Mouse (Mus musculus) heart, adult 2 months (tissue): Measurements from ENCODE around the gene Tmem63a. TPM values are rescaled to one million over a fixed set of nuclear protein-coding genes. Genes with fewer than 3 reads are reported as not detected.

ENCODE experiments used
- DNase-seq, 2 experiments: peaks; one replicate each; pipeline ENCODE4 v3.0.0; 2021
- H3K27ac ChIP-seq: fragments of 200-600 bp; 2 replicates; pipeline ENCODE4 v1.8.1; 2022
- H3K27me3 ChIP-seq: fragments of 200-500 bp; 2 replicates; pipeline ENCODE4 v1.6.1; 2012; ENCODE audit warnings: mild to moderate bottlenecking, low read length, inconsistent platforms, mixed read lengths; ENCODE audit not compliant: control insufficient read depth, insufficient read depth
- H3K36me3 ChIP-seq: fragments of 200-500 bp; 2 replicates; pipeline ENCODE4 v1.6.1; 2012; ENCODE audit warnings: low read length, inconsistent platforms; ENCODE audit not compliant: control insufficient read depth, insufficient read depth
- H3K4me1 ChIP-seq: fragments of 200-500 bp; 2 replicates; pipeline ENCODE4 v1.6.1; 2011; ENCODE audit warnings: low read length; ENCODE audit not compliant: control insufficient read depth, insufficient read depth
- H3K4me3 ChIP-seq: fragments of 200-600 bp; 2 replicates; pipeline ENCODE4 v1.8.1; 2022
- H3K79me2 ChIP-seq: fragments of 200-500 bp; replicated peaks from 2 replicates; pipeline ENCODE4 v1.6.1; 2012; ENCODE audit warnings: mild to moderate bottlenecking, inconsistent platforms, low read length, moderate library complexity, mixed read lengths; ENCODE audit not compliant: control insufficient read depth, insufficient read depth
- H3K9ac ChIP-seq: fragments of 200-500 bp; 2 replicates; pipeline ENCODE4 v1.6.1; 2012; ENCODE audit warnings: low read depth, mild to moderate bottlenecking, control low read depth, inconsistent platforms, low read length, mixed read lengths
- CTCF ChIP-seq: fragments of 200-600 bp; IDR thresholded peaks from 2 replicates; pipeline ENCODE4 v1.8.1; 2022; ENCODE audit warnings: antibody characterized with exemption, mild to moderate bottlenecking, moderate library complexity
- EP300 ChIP-seq: fragments of 200-500 bp; IDR thresholded peaks from 2 replicates; pipeline ENCODE4 v1.6.1; 2011; ENCODE audit warnings: low read depth, low read length, control low read depth; ENCODE audit not compliant: insufficient read depth
- POLR2A ChIP-seq: fragments of 200-500 bp; IDR thresholded peaks from 2 replicates; pipeline ENCODE4 v1.6.1; 2011; ENCODE audit warnings: mild to moderate bottlenecking, low read depth, low read length, control low read depth; ENCODE audit not compliant: insufficient read depth
- WGBS: fragments of 180-500 bp; shearing (Covaris S2); methylation state at CpG from one replicate; pipeline ENCODE4 v1.1.7; 2018; 5-methylcytosine and 5-hydroxymethylcytosine counted together
- intact Hi-C: fragments of 180-260 bp; cut with DNase I; formaldehyde crosslinking; loops from one replicate; pipeline ENCODE4 v1.15.1; 2025
- polyA plus RNA-seq: library from polyadenylated mRNA; depleted of rRNA; stranded (reverse); fragments of >200 nt; gene quantifications from 2 replicates; pipeline ENCODE4 v1.2.3, GENCODE M21; 2012
- total RNA-seq, 2 experiments: library from RNA; stranded (reverse); gene quantifications; 2 replicates each; pipeline ENCODE4 v1.2.3; 2021

Tmem63a gene
- total and polyA plus RNA-seq, 3 experiments, result 13.2 to 27.5 (median 15.8) TPM

- Histone ChIP-seq H3K27me3 (no peaks in the 10 kb centered on the region), H3K27ac (peak overlapping the region; percentile 84), H3K4me1 (peaks cover 3% of the 10 kb centered on the region), H3K36me3 (no peaks in the 10 kb centered on the region), H3K9ac (peak overlapping the region; percentile 48), H3K79me2 (no peaks in the 10 kb centered on the region), H3K4me3 (peak overlapping the region; percentile 83)
- no peak for TF ChIP-seq EP300
- intact Hi-C loops, result loop anchor here (2.0 to 10.0 kb wide), 2 partner anchors 39 to 141 kb away; partner anchors contain the start of gene Tmem63a
- no peak for DNase-seq
- 34% methylated on average over 10 of the region's 10 CpGs for WGBS
Measured at GRCm38 (mm10) chr1:180903666-180904038, 38.5 kb upstream of the Tmem63a start.

GRCm38 (mm10) chr1:180904039-180904814, 37.9 kb upstream of the Tmem63a start, which contains the start of gene Pycr2:
Gene Pycr2 (plus strand): TSS chr1:180904293.
- H3K9ac ChIP-seq, result peak within 1 kb of the TSS; percentile 74
- TF ChIP-seq EP300, result no peak
- TF ChIP-seq POLR2A, result peak; percentile 93
- no peaks in the 10 kb centered on the region for H3K36me3 ChIP-seq
- peak within 1 kb of the TSS; percentile 84 for H3K27ac ChIP-seq
- H3K79me2 ChIP-seq, result no peaks in the 10 kb centered on the region
- H3K4me1 ChIP-seq, result peaks cover 3% of the 10 kb centered on the region
- under 1% methylated on average over 52 of the region's 52 CpGs for WGBS
- H3K27me3 ChIP-seq, result no peaks in the 10 kb centered on the region
- intact Hi-C loops, result loop anchor here (2.0 to 10.0 kb wide), 2 partner anchors 39 to 141 kb away; partner anchors contain the start of gene Tmem63a
- DNase-seq, result peak; percentile 94
- peak within 1 kb of the TSS; percentile 83 for H3K4me3 ChIP-seq

GRCm38 (mm10) chr1:180904815-180905080, 37.4 kb upstream of the Tmem63a start:
- intact Hi-C loops, result loop anchor here (2.0 to 10.0 kb wide), 2 partner anchors 38 to 140 kb away; partner anchors contain the start of gene Tmem63a
- TF ChIP-seq CTCF, result no peak
- no peak for TF ChIP-seq EP300
- no peak for TF ChIP-seq POLR2A

GRCm38 (mm10) chr1:180905307-180905706, 36.8 kb upstream of the Tmem63a start:
- intact Hi-C loops, result loop anchor here (2.0 to 10.0 kb wide), 2 partner anchors 37 to 139 kb away; partner anchors contain the start of gene Tmem63a
- Histone ChIP-seq H3K36me3 (no peaks in the 10 kb centered on the region), H3K4me3 (no peak overlapping the region), H3K27ac (no peak overlapping the region), H3K4me1 (peaks cover 3% of the 10 kb centered on the region), H3K9ac (no peak overlapping the region), H3K79me2 (no peaks in the 10 kb centered on the region), H3K27me3 (no peaks in the 10 kb centered on the region)
- 75% methylated on average over 6 of the region's 6 CpGs for WGBS
- no peak for DNase-seq
- TF ChIP-seq CTCF, result no peak
- TF ChIP-seq POLR2A, result no peak
- no peak for TF ChIP-seq EP300

More at GRCm38 (mm10) chr1:180904815-180905080, 37.4 kb upstream of the Tmem63a start:
- peak overlapping the region; percentile 75; the same call in 1 of the 2 replicates for H3K27ac ChIP-seq
- H3K4me3 ChIP-seq, result peak overlapping the region; percentile 83
- H3K27me3 ChIP-seq, result no peaks in the 10 kb centered on the region
- H3K79me2 ChIP-seq, result no peaks in the 10 kb centered on the region
- DNase-seq, result no peak
- H3K4me1 ChIP-seq, result peaks cover 3% of the 10 kb centered on the region
- peak overlapping the region; percentile 74 for H3K9ac ChIP-seq
- WGBS, result 7% methylated on average over 5 of the region's 5 CpGs
- no peaks in the 10 kb centered on the region for H3K36me3 ChIP-seq

- TF ChIP-seq CTCF (no peak), EP300 (no peak), POLR2A (no peak)
Measured at GRCm38 (mm10) chr1:180905876-180906275, 36.3 kb upstream of the Tmem63a start.

GRCm38 (mm10) chr1:180906461-180907147, 35.5 kb upstream of the Tmem63a start:
- Histone ChIP-seq H3K36me3 (no peaks in the 10 kb centered on the region), H3K4me3 (no peak overlapping the region), H3K4me1 (peaks cover 3% of the 10 kb centered on the region), H3K79me2 (no peaks in the 10 kb centered on the region), H3K9ac (no peak overlapping the region), H3K27me3 (no peaks in the 10 kb centered on the region), H3K27ac (no peak overlapping the region)
- intact Hi-C loops, result loop anchor here (10.0 kb wide), 1 partner anchor 138 kb away; no protein-coding TSS in a partner anchor
- DNase-seq, result no peak
- WGBS, result 93% methylated on average over 24 of the region's 24 CpGs
- TF ChIP-seq POLR2A (no peak), CTCF (no peak), EP300 (no peak)

More at GRCm38 (mm10) chr1:180905876-180906275, 36.3 kb upstream of the Tmem63a start:
- Histone ChIP-seq H3K4me3 (no peak overlapping the region), H3K9ac (no peak overlapping the region), H3K27me3 (no peaks in the 10 kb centered on the region), H3K79me2 (no peaks in the 10 kb centered on the region), H3K27ac (no peak overlapping the region), H3K36me3 (no peaks in the 10 kb centered on the region), H3K4me1 (peaks cover 3% of the 10 kb centered on the region)
- intact Hi-C loops, result loop anchor here (2.0 to 10.0 kb wide), 2 partner anchors 37 to 139 kb away; partner anchors contain the start of gene Tmem63a
- DNase-seq, result no peak
- WGBS, result 91% methylated on average over 17 of the region's 17 CpGs
